Mouse (Mus musculus) liver, embryonic 14.5 days (tissue): Measurements from ENCODE around the gene Fkbp8.

Source experiments
- CTCF ChIP-seq: IDR thresholded peaks from 2 replicates; pipeline ENCODE4 v1.5.1; 2016; ENCODE audit warnings: antibody characterized with exemption, low read depth, control low read depth
- EP300 ChIP-seq: IDR thresholded peaks from 2 replicates; pipeline ENCODE4 v1.6.1; 2016; ENCODE audit warnings: antibody characterized with exemption, low read depth

- TF ChIP-seq EP300 (no peak), CTCF (no peak)
These were observed 8.2 kb downstream of the Fkbp8 start for GRCm38 (mm10) chr8:70535701-70536100.
